Mouse (Mus musculus) kidney, embryonic 14.5 days (tissue): ENCODE results near the gene 1700034I23Rik. TPM values are rescaled to one million over a fixed set of nuclear protein-coding genes. Genes with fewer than 3 reads are reported as not detected.
"Not testable (repeated sequence)": the region's sequence is repeated elsewhere in the genome, so short reads cannot be mapped to it uniquely, and the experiment has no call there.

Source experiments
- ATAC-seq: fragments of 200-750 bp; cut with Nextera tagmentation; 2 replicates; pipeline ENCODE4 v1.8.0; 2017; ENCODE audit warnings: moderate number of reproducible peaks, mild to moderate bottlenecking, moderate TSS enrichment, moderate library complexity; ENCODE audit not compliant: low FRiP score, low TSS enrichment
- H3K27ac ChIP-seq: fragments of 300-500 bp; sonication (generic); 2 replicates; pipeline ENCODE4 v1.5.1; 2014; ENCODE audit warnings: low read depth, mild to moderate bottlenecking, low read length, moderate library complexity, mixed read lengths
- H3K27me3 ChIP-seq: fragments of 300-500 bp; sonication (generic); 2 replicates; pipeline ENCODE4 v1.6.1; 2014; ENCODE audit warnings: mild to moderate bottlenecking, low read length; ENCODE audit not compliant: control insufficient read depth, insufficient read depth
- H3K36me3 ChIP-seq: fragments of 300-500 bp; sonication (generic); 2 replicates; pipeline ENCODE4 v1.6.1; 2014; ENCODE audit warnings: low read length, mixed read lengths; ENCODE audit not compliant: control insufficient read depth, insufficient read depth
- H3K4me1 ChIP-seq: fragments of 300-500 bp; sonication (generic); 2 replicates; pipeline ENCODE4 v1.6.1; 2014; ENCODE audit warnings: low read length, mixed read lengths; ENCODE audit not compliant: control insufficient read depth, insufficient read depth
- H3K4me2 ChIP-seq: fragments of 300-500 bp; sonication (generic); replicated peaks from 2 replicates; pipeline ENCODE4 v1.6.1; 2014; ENCODE audit warnings: low read depth, mild to moderate bottlenecking, low read length
- H3K4me3 ChIP-seq: fragments of 300-500 bp; sonication (generic); 2 replicates; pipeline ENCODE4 v1.5.1; 2014; ENCODE audit warnings: mild to moderate bottlenecking, low read length
- H3K9ac ChIP-seq: fragments of 300-500 bp; sonication (generic); 2 replicates; pipeline ENCODE4 v1.6.1; 2014; ENCODE audit warnings: low read depth, mild to moderate bottlenecking, low read length, moderate library complexity
- H3K9me3 ChIP-seq: fragments of 300-500 bp; sonication (generic); 2 replicates; pipeline ENCODE4 v1.6.1; 2016; ENCODE audit warnings: low read length; ENCODE audit not compliant: control insufficient read depth
- WGBS: fragments of 180-500 bp; shearing (Covaris S2); extraction: QIAGEN DNeasy Blood & Tissue Kit; methylation state at CpG from one replicate; pipeline ENCODE4 v1.1.7; 2014; 5-methylcytosine and 5-hydroxymethylcytosine counted together
- polyA plus RNA-seq: library from polyadenylated mRNA; unstranded; fragments of >200 nt; fragmentation: Nextera tagmentation; extraction: Ambion mirVana; gene quantifications from 2 replicates; pipeline ENCODE4 v1.2.1, GENCODE M21; 2014

1700034I23Rik gene
- polyA plus RNA-seq, result 0.16 TPM in 1 of 2 replicates, not detected in the other

DNA sequence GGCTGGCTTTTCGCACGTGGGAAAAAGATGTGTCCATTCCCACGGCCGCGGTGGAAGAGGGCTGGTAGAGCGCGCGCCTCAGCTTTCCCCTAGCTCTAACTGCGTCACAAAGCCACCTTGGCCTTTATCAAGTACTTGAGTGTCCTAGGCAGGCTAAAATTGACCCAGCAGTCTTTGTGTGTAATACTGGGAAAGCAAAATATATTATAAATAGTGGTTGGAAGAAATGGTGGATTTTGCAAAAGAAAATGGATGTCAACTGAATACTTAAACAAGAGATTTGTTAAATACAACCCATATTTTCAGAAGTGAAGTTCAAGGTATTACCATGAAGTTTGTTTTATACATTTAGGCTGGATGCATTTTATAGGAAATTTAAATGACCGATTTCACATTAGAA is at the start of gene 1700034I23Rik:
1700034I23Rik (minus strand) TSS at position 101 of the 400 bp plus-strand sequence.
- not testable (repeated sequence) for H3K27me3 ChIP-seq, H3K4me3 ChIP-seq, H3K4me1 ChIP-seq, H3K27ac ChIP-seq, H3K4me2 ChIP-seq, ATAC-seq, H3K9me3 ChIP-seq, H3K9ac ChIP-seq, H3K36me3 ChIP-seq
- WGBS, result 95% methylated on average over 5 of the region's 10 CpGs

- Histone ChIP-seq H3K27ac (no peak overlapping the region), H3K4me1 (no peaks in the 10 kb centered on the region), H3K36me3 (no peaks in the 10 kb centered on the region), H3K4me2 (peak overlapping the region; percentile 99), H3K4me3 (peak overlapping the region; percentile 70), H3K9ac (peak overlapping the region; percentile 76; the same call in 1 of the 2 replicates), H3K27me3 (no peaks in the 10 kb centered on the region), H3K9me3 (no peaks in the 10 kb centered on the region)
- no peak for ATAC-seq
- 8% methylated on average over 7 of the region's 7 CpGs for WGBS
These were observed 49.0 kb upstream of the 1700034I23Rik start for GRCm38 (mm10) chr3:40951365-40951764.

GRCm38 (mm10) chr3:40950601-40951201 is 48.4 kb upstream of the 1700034I23Rik start:
- no peaks in the 10 kb centered on the region for H3K9me3 ChIP-seq
- peak overlapping the region; percentile 70 for H3K4me3 ChIP-seq
- no peak overlapping the region for H3K27ac ChIP-seq
- H3K36me3 ChIP-seq, result no peaks in the 10 kb centered on the region
- H3K4me2 ChIP-seq, result peak overlapping the region; percentile 99
- no peaks in the 10 kb centered on the region for H3K27me3 ChIP-seq
- H3K4me1 ChIP-seq, result no peaks in the 10 kb centered on the region
- WGBS, result under 1% methylated on average over 43 of the region's 43 CpGs
- H3K9ac ChIP-seq, result peak overlapping the region; percentile 76
- ATAC-seq, result peak; percentile 5; the same call in 1 of the 2 replicates

- peak; percentile 17 for ATAC-seq
- H3K36me3 ChIP-seq, result no peaks in the 10 kb centered on the region
- H3K4me1 ChIP-seq, result no peaks in the 10 kb centered on the region
- no peaks in the 10 kb centered on the region for H3K9me3 ChIP-seq
- peak overlapping the region; percentile 70 for H3K4me3 ChIP-seq
- peak overlapping the region; percentile 99 for H3K4me2 ChIP-seq
- under 1% methylated on average over 61 of the region's 118 CpGs for WGBS
- H3K27ac ChIP-seq, result peak overlapping the region; percentile 62
- H3K9ac ChIP-seq, result peak overlapping the region; percentile 76
- H3K27me3 ChIP-seq, result no peaks in the 10 kb centered on the region
These were observed 47.7 kb upstream of the 1700034I23Rik start for GRCm38 (mm10) chr3:40949903-40950600.

DNA sequence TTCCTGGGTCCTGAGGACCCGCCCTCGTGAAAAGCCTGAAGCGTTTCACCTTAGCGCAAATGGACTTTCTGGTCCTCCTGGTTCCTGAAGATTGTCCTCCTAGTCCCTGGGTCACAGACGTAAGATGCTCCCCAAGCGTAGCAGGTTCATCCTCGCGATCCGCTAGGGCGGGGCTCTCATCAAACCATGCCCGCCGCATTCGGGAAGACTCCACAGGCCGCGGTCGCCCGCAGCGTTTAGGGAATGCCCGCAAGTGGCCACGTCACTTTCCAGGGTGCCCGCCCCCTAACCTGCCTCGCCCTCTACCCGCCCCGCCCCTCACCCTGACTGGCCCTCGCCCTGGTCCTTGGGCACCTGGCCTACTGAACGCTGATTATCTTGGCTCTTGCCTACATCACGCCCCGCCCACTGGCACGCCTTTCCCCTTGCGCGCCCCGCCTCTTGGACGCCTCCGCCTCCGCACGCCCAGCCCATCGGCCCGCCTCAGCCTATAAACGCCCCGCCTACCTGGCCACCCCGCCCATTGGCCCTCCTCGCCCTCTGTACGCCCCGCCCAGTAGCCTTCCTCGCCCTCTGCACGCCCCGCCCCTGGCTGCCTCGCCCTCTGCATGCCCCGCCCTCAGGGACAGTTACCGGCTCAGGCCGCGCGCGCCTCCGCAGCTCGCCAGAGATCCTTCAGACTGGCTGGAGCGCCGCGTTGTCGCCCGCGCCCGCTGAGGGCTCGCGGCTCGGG is 47.0 kb upstream of the 1700034I23Rik start, which contains the start of gene Larp1b:
Larp1b (plus strand) TSS at position 659 of the 733 bp plus-strand sequence.
- Histone ChIP-seq H3K27ac (peak within 1 kb of the TSS; percentile 62), H3K4me2 (peak within 1 kb of the TSS; percentile 99), H3K4me3 (peak within 1 kb of the TSS; percentile 70), H3K4me1 (no peaks in the 10 kb centered on the region), H3K9ac (peak within 1 kb of the TSS; percentile 76), H3K36me3 (no peaks in the 10 kb centered on the region), H3K27me3 (no peaks in the 10 kb centered on the region), H3K9me3 (no peaks in the 10 kb centered on the region)
- ATAC-seq, result peak; percentile 97
- under 1% methylated on average over 65 of the region's 66 CpGs for WGBS

GRCm38 (mm10) chr3:40939019-40939418 is 36.7 kb upstream of the 1700034I23Rik start:
- no peaks in the 10 kb centered on the region for H3K27me3 ChIP-seq
- H3K4me1 ChIP-seq, result no peaks in the 10 kb centered on the region
- no peaks in the 10 kb centered on the region for H3K9me3 ChIP-seq
- no peak overlapping the region for H3K9ac ChIP-seq
- H3K4me2 ChIP-seq, result no peak overlapping the region
- H3K27ac ChIP-seq, result no peak overlapping the region
- H3K36me3 ChIP-seq, result no peaks in the 10 kb centered on the region
- no peak overlapping the region for H3K4me3 ChIP-seq
- no peak for ATAC-seq

GRCm38 (mm10) chr3:40938592-40938991 is 36.2 kb upstream of the 1700034I23Rik start:
- Histone ChIP-seq H3K9ac (no peak overlapping the region), H3K36me3 (no peaks in the 10 kb centered on the region), H3K27ac (no peak overlapping the region), H3K9me3 (no peaks in the 10 kb centered on the region), H3K4me3 (no peak overlapping the region), H3K4me2 (no peak overlapping the region), H3K27me3 (no peaks in the 10 kb centered on the region), H3K4me1 (no peaks in the 10 kb centered on the region)
- ATAC-seq, result no peak
- WGBS, result 84% methylated on average over 4 of the region's 4 CpGs

GRCm38 (mm10) chr3:40938189-40938588 is 35.8 kb upstream of the 1700034I23Rik start:
- Histone ChIP-seq H3K36me3 (no peaks in the 10 kb centered on the region), H3K9ac (no peak overlapping the region), H3K4me2 (no peak overlapping the region), H3K4me3 (no peak overlapping the region), H3K4me1 (no peaks in the 10 kb centered on the region), H3K27ac (no peak overlapping the region), H3K9me3 (no peaks in the 10 kb centered on the region), H3K27me3 (no peaks in the 10 kb centered on the region)
- no peak for ATAC-seq
- WGBS, result 91% methylated on average over 5 of the region's 5 CpGs
